Mouse (Mus musculus) bone marrow macrophage, adult 2 months (primary cell): ENCODE measurements at regions not wholly inside any gene's neighbourhood (a gene's known extent, or its start where the extent isn't known, plus 50 kb on each side); places are given as distances from the start of the nearest gene placed in this dataset.

Experiments used
- H3K27ac ChIP-seq: 2 replicates; pipeline ENCODE4 v1.5.1; 2012; ENCODE audit warnings: low read depth, low read length; ENCODE audit not compliant: insufficient read depth
- H3K4me1 ChIP-seq: 2 replicates; pipeline ENCODE4 v1.6.1; 2012; ENCODE audit warnings: low read length; ENCODE audit not compliant: control insufficient read depth, insufficient read depth
- H3K4me3 ChIP-seq: 2 replicates; pipeline ENCODE4 v1.5.1; 2012; ENCODE audit warnings: mild to moderate bottlenecking, low read length, moderate library complexity; ENCODE audit not compliant: insufficient read depth
- CTCF ChIP-seq: IDR thresholded peaks from 2 replicates; pipeline ENCODE4 v1.5.1; 2012; ENCODE audit warnings: low read depth, mild to moderate bottlenecking, low read length, moderate library complexity
- POLR2A ChIP-seq: IDR thresholded peaks from 2 replicates; pipeline ENCODE4 v1.6.1; 2012; ENCODE audit warnings: mild to moderate bottlenecking, low read depth, low read length, borderline replicate concordance

DNA sequence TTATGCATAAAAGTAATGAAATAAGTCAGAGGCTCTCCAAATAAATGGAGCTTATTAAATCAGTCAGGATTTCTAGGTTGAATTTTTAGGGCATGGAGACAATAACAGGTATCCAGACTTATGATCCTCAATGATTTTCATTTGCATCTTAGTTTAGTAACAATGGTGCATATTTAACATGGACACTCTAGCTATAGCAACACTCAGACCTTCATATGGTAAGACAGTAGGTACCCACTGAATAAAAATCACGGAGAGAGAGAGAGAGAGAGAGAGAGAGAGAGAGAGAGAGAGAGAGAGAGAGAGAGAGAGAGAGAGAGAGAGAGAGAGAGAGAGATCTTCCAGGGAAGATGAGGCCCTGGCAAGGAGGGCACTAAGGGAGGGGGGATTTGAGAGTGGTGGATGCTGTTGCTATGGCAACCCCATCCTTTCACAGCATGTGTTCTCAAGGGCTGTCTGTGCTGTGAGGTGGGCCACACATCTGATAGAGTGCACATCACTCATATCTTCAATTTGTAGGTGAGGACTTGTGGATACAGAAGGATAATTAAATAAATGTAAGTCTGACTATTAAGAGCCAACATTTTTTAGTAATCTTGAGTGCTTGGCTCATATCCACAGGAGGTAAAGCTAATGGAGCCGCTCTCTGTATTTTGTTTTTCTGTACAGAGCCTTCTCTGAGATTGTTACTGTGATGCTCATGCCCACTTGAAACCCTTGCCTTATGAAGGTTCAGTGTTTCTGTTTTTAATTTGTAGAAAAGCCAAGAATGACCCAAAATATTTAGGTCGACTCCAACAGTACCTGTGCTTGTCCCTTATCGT, 227.7 kb downstream of the Otor start:
- H3K4me1 ChIP-seq, result no peaks in the 10 kb centered on the region
- H3K4me3 ChIP-seq, result no peak overlapping the region
- H3K27ac ChIP-seq, result no peak overlapping the region
- TF ChIP-seq CTCF (no peak), POLR2A (no peak)

- no peak for TF ChIP-seq CTCF
- TF ChIP-seq POLR2A, result no peak
- Histone ChIP-seq H3K4me3 (no peak overlapping the region), H3K4me1 (no peaks in the 10 kb centered on the region), H3K27ac (no peak overlapping the region)
These were observed 228.3 kb downstream of the Otor start for GRCm38 (mm10) chr2:143306571-143306925.

DNA sequence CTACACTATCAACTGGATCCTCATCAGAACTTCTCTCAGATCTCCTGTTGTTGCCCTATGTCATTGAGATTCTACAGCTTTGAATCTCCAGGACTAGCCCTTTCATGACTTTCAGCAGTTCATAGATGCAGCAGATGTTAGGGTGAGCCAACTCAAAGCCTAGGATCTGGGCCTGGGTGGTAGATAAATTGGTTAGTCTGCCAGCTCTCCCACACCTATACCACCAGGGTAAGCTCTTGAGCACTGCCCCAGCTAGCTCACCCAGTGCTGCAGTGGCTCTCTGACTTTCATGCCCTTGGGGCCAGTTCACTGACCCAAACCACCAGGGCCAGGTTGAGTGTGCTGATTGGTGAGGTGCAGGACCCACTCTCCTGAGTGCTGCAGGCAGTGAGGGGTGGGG, 220.5 kb upstream of the Pcsk2 start:
- no peak for TF ChIP-seq CTCF
- no peak for TF ChIP-seq POLR2A
- H3K4me1 ChIP-seq, result no peaks in the 10 kb centered on the region
- H3K27ac ChIP-seq, result no peak overlapping the region
- H3K4me3 ChIP-seq, result no peak overlapping the region

DNA sequence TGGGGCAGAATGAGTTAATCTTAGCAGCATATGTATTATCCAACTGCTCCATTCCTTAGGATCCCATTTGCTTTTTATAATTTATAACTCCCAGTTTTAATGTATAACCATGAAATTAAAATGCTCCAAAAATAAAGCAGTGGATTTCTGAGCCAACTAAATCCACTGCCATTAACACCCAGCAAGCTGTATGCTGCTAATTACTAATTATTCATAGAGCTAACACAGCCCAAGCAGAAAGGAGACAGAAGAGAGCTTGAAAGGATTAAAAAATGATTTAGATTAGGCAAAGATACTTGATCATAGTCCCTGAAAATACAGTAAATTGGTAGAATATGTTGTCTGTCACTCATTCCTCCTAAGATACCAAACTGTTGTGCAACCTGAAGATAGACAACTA, 213.9 kb upstream of the Pcsk2 start:
- H3K4me3 ChIP-seq, result no peak overlapping the region
- TF ChIP-seq POLR2A (no peak), CTCF (no peak)

DNA sequence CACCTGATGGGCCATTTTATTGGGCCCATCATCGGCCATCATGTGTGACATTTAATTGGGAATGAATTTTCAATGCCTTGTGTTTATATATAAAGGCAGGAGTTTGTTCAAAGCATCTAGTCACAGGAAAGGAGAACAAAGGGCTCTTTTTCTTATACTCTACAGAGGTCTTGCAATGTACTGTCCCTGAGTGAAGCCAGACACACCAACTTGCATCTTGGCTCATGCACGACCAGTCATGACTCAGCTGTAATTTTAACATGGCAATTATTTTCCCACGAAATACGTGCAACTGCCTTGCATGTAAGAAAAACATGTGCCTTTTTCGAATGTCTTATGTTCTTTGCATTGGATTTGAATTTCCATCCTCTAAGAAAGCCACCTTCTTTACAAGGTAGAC, 205.6 kb upstream of the Pcsk2 start:
- H3K4me3 ChIP-seq, result no peak overlapping the region
- TF ChIP-seq POLR2A (no peak), CTCF (no peak)
- no peak overlapping the region for H3K27ac ChIP-seq
- no peaks in the 10 kb centered on the region for H3K4me1 ChIP-seq

More for the DNA sequence above, 213.9 kb upstream of the Pcsk2 start:
- Histone ChIP-seq H3K4me1 (no peaks in the 10 kb centered on the region), H3K27ac (no peak overlapping the region)

DNA sequence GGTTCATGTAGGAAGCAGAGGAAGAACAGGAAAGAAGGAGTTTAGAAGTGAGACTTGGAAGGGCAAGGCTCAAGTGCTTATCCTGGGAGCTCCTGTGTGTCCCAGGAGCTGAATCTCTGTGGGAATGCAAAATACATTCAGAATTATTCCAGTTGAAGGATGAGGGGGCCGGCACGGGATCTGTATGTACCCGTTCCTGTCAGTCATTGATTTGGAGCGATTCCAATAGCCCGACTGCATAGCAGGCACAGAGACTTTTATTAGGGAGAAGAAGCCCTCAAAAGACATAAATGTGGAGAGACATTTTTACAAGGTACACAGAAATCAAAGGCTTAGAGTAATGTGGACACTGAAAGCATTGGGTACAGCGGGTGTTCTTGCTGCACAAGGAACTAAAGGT, 181.8 kb upstream of the Pcsk2 start:
- H3K4me3 ChIP-seq, result no peak overlapping the region
- no peak overlapping the region for H3K27ac ChIP-seq
- no peak for TF ChIP-seq CTCF
- no peak for TF ChIP-seq POLR2A
- H3K4me1 ChIP-seq, result no peaks in the 10 kb centered on the region

DNA sequence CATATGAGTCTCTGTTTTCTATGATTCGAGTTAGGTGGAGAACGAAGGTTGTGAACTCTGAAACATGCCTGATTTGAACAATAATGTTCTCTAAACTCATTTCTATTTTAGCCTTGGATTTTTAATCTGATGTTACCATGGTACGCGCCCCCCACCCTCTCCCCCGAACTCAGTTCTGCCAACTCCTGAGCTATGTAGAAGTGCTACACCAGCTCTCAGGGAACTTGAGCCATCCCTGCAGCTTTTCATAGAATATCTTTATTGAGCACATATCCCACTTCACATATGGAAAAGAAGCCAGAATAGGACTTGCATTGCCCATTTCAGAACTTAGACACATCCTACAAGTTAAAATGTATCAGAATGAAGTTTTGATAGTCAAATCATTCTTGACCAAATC, 180.0 kb upstream of the Pcsk2 start:
- H3K4me3 ChIP-seq, result no peak overlapping the region
- no peak for TF ChIP-seq CTCF
- TF ChIP-seq POLR2A, result no peak
- H3K4me1 ChIP-seq, result no peaks in the 10 kb centered on the region
- no peak overlapping the region for H3K27ac ChIP-seq
